Mouse (Mus musculus) cerebellum, postnatal 14 days (tissue): Measurements from ENCODE around the gene Trpc1.

Experiments
- DNase-seq, 2 experiments: peaks; one replicate each; pipeline ENCODE4 v3.0.0; 2021; ENCODE audit warnings: mixed read lengths in 2 of 2

Gene Trpc1

DNA sequence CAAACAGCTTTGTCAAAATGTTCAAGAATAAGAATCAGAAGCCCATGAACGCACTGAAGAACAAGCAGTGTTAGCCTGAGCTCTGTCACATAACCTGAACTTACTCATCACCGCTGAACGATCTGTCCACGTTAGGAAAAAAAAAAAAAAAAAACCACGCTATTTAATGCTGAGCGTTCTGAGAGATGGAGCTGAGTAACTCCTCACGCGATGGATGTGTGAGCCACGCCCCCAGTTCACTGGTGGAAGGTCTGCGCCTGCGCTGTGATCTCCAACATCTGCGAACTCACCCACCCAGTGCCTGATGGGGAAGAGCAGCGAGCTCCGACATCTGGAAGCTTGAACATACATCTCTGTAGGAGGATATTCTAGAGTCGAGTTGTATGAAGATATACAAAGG is 55.2 kb downstream of the Trpc1 start:
- DNase-seq = no peak

DNA sequence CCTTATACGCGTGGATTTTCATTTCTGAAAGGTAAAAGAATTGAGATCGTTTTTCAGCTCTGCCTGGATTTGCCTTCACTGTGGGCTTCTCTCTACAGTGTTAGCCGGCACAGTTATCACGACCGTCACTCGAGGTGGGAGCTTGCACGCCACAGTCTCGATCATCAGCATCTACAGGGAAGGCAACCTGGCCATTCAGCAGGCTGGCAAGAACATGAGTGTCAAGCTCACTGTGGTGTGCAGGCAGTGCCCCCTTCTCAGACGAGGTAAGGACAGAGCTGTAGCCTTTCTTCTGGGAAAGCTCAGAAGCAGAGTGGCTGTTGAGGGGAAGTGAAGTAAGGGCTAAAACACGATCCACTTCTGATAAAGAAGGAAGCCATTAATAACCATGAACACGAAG is 55.6 kb downstream of the Trpc1 start:
- no peak for DNase-seq

DNA sequence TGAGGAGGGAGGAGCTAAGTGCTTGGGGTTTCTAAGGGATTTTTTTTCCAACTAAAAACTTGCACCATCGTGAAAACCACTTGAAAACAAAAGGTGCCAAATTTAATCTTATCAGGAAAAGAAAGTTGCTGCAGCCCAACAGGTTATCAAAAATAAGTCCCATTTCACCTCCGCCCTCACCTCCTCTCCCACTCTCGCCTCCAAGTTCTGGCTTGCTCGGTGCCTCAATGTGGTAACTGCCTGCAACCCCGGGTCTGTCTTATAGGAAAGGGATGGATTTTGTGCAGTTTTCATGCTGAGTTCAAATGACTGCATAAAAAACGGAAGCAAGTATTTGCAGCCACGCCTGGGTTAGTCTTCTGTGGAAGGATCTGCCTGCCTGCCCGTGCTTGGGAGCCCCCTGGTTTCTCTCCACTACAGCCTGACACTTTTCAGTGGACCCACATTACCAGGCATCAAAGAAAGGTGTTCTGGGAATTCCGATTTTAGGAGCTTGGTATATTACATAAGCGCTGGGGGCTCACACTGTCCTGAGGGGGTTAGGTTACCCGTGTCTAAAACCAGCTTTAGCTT is 56.6 kb downstream of the Trpc1 start:
- no peak for DNase-seq

DNA sequence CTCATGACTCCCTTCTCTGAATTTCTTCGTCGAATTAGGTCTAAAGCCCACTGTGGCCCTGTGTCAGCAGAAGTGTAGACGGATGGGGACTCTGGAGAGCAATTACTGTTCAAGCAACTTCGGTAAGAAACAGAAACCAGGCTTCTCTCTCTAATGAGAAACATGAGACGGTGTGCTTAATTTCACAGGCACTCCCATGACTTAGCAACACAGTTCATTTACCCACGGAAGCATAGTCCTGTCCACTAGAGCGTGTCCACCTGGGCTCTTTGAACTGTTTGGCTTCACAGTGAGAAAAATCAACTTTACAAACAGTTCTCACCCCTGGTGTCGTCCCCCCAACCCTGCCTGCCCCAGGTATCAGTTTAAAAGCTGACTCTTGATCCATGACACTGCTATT is 57.4 kb downstream of the Trpc1 start:
- DNase-seq = no peak

DNA sequence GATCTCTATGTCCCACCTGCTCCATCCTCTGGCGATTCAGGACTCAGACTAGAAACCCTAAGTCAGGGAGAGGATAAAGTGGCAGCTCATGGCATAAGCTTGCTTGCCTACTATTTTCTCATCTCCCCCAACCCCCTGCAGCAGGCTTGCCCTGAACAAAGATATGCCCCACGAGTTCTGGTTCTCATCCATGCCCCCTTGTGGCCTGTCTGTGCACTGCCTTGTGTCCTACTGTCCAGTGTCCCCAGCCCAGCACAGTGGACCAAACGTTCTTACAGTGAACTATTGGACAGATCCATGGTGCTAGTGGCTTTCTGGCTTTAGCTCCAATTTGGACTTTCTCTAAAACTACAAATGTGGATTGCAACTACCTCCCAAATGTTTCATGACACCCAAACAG is 62.1 kb downstream of the Trpc1 start:
- DNase-seq = peak; percentile 57 to 67

DNA sequence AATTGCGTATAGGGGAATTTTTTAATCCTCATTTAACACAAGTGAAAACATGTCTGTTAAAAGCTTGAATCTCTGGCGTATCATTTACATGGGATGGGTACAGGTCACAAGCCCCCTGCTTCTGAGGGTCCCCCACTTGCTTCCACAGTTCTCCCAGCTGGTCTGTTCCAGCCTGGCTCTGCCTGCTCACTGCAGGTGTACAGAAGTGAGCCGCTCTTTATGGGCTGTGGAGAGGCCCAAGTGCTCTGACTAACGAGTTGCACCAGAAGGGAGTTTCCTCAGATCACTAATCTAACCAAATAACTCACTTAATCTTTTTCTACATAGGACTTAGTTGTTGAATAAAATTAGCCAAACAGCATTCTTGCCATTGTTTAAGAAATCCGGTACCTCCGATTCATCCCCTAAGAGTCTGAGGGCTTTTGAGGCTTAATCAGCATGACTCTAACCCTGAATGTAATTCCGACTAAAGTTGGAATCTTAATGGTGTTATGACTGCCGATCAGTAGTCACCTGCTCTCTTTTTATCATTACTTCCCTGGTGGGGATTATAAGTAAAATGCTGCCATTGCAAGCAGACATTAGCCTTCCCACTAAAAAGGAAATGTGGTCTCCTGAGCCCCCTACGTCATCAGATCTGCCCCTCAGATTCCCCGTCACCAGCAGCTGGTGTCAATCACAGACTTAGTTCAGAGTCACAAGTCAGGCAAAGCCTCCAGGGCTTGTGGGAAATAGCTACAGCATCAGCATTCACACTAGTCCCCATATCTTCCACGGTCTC is 64.3 kb downstream of the Trpc1 start:
- no peak for DNase-seq

DNA sequence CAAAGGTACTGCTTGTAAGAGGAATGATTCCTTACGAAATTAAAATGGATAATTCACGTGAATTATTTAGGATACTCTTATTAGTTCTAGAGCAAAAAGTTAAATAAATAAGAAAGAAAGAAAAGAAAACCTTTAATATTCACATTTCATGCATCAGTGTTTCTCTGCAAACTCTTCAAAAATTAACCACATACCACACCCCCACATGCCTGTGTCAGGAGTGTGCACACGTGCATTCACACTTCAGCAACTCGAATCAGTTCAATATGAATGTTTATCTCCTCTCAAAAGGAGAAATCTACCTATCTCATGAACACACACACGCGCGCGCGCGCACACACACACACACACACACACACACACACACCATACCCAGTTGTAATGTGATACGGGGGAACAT is 69.5 kb downstream of the Trpc1 start:
- no peak for DNase-seq

DNA sequence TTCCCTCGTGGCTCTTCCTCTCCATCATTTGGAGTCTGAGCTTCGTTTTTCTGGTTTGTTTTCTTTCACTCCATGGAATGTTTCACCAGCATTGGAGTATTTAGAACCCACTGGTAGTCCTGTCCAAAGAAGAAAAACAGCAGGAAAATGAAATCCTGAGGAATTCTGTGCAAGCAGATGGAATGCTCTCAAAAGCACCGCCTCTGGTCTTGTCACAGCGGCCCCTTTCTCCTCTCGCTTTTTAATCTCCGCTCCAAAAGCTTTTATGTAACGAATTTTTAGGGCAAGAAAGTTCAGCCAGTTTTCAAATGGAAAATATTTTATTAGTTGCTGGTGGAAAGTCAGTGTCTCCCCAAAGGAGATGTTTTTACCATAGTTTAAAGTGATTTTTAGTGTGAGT is 70.2 kb downstream of the Trpc1 start:
- DNase-seq = no peak

DNA sequence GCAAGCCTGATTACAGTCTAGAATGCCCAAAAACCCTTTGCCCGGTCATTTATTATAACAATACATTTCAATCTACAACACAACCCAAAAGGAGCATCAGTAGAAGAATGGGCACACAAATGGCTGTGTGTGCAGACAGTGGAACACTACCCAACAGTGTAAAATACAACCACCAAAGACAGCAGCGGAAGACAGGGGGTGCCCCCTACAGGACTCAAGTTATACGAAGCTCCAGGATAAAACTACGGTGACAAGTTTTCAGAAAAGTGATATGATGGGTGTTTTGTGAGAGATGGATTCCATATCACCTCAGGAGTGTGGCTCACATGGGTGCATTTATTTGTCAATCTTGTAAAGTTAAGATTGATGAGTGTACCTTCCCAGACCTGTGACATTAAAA is 74.2 kb downstream of the Trpc1 start:
- no peak for DNase-seq

DNA sequence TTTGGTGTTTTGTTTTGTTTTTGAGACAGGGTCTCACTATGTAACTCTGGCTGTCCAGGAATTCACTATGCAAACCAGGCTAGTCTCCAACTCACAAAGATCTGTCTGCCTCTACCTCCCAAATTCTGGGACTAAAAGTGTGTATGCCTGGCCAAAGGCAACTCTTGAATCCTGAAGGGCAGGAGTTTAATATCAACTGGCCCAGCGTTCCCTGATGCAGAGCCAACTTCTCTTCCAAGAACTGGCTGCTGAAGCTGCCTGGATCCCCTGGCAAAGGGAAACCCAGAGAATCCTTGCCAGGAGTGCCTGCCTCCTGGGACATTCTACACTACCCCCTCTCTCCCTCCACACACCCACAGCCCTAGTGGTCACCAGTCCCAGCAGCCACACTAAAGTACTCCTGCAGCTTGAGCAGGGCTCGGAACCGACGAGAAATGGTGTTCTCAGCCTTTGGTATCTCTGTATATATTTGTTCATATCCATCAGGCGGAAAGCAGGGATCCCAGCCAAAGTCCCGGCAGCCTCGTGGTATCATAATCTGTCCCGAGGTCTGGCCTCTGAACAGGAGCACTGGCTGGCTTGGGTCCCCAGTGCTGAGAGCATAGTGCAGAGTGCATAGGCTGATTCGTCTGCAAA is 75.0 kb downstream of the Trpc1 start:
- DNase-seq = peak; percentile 84 to 87

DNA sequence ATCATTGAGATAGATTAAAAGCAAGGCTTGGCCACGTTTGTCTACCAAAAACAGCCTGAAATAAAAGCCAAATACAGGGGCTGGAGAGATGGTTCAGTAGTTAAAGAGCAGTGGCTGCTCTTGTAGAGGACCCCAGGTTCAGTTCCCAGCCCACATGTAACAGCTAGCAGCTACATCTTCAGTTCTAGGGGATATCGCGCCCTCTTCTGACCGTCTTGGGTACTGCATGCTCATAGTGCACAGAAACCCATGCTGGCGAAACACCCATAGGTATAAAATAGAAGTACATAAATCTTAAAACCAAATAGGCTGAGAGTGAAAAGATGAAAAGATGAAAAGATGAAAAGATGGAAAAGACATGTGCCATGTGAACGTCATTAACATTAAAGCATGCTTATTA is 77.4 kb downstream of the Trpc1 start:
- peak in 1 of 2 experiments; percentile 35 for DNase-seq

DNA sequence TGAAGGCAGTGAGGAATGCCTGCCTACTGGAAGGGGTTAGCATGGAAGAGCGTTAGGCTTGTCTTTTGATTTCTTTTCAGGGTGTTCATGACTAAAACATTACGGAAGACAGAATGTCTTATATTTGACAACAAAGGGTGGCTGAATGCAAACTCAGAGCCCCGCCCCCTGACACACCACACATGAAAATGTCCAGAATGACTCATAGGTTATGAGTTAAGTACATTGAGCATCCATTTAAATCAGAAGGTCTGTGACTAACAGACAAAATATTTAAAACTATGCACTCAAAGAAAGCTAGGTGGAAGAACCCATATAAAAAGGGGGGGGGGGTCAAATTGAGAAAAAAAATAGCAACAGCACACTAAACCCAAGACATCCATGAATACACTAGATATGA is 77.8 kb downstream of the Trpc1 start:
- no peak for DNase-seq

DNA sequence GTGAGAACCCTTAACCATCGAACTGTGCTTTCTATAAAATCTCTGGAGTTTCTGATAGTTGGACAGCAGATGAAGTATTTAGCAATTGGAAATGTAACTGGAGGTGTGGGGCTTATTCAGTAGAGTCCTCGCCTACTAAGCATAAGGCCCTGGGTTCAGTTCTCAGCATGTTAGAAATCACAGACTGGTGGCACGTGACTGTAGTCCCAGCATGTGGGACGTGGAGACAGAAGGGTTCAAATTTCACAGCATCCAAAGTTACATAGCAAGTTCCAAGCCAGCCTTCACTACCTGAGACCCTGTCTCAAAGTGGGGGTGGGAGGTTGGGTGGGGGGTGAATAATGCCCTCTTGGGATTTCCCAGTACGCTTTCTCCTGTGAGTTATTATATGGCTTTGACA is 81.9 kb downstream of the Trpc1 start:
- peak; percentile 48 to 54 for DNase-seq

DNA sequence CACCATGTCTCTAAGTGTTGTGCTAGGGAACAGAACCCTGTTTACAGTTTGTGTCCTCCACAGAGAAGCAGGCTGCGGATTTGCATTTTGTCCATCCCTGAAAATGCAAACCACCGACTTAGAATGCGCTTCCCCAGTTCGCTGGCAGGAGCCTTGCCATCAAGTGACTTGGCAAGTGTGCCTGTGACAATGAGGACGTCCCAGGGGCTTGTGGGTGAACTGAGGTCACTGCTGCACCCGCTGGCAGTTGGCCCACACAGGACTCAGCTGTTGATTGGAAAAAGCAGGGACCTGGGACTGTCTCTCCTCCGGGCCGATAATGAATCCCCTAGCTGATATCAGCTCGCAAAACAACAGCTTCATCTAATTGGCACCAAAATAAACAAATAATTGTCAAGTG is 82.3 kb downstream of the Trpc1 start:
- peak; percentile 92 to 94 for DNase-seq

DNA sequence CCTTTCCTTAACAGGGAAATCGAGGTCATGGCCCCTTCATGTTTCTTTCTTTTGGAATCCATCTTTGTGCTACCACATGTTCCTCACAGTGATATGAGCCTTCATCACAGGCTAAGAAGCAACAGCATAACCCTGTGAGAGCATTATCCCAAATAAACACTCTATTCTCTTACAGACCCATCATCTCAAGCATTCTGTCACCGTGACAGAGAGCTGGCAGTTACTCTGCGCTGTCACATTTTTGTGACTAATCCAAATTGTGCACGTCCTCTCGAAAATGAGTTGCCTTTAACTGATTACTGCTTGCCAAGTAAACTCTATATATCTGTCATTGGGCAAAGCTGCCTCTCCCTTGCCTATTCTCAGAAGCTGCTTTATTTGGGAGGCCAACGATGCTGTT is 84.3 kb downstream of the Trpc1 start:
- no peak for DNase-seq

DNA sequence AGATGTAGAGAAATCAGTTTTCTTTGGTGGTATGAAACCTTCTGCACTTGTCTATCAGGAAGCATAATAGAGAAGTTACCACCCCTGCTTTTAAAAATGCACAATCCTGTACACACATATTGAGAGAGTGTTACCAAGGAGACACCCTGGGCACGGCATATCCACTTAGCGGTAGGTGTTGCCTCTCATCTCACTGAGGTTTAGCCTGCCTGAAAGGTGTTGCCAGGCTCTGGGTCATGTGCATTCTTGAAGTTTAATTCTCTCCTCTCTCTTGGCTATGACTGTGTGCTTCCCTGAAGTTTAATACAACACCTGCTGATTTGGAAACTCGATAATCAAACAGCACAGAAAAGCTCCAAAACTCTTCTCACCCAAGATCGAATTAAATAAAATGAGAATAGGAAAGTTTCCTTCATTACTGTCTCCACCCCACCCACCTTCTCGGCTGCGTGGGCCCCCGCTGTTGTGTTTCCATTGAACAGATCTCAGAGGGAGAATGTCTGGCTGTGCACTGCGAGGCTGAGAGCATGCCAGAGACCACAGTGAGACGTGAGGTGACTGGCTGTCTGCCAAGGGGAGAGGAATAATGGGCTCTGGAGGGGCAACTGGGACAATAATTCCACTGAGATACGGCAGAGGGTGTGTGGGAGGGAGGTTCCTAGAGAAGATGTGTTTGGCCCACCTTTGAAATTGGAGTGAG is 85.7 kb downstream of the Trpc1 start:
- DNase-seq = peak; percentile 36 to 45

DNA sequence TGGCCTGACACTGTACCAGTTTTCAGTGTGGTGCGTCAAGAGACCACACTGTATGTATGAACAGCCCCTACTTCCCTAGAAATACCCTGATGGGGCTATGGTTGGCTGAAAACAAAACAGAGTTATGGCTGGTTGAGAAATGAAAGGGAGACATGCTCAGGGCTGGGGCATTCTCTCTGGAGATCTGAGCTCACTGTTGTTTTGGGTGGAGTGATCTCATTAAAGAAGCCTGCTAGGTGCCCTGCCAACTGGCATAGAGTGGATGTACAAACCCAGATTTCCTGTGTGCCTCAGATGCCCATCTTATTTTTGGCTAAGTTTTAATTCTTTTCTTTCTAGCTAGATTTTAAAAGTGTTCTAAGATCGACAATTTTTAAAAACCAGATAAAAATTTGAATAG is 92.2 kb downstream of the Trpc1 start:
- peak in 1 of 2 experiments; percentile 31 for DNase-seq
